Mouse (Mus musculus): ENCODE data around the gene Eif4a3. TPM values are rescaled to one million over a fixed set of nuclear protein-coding genes. Genes with fewer than 3 reads are reported as not detected.

Gene Eif4a3
- polyA plus RNA-seq, 1 experiment from 2014 or later, result 315 TPM

GRCm38 (mm10) chr11:119325068-119325467 is 25.2 kb upstream of the Eif4a3 start:
- H3K4me2 ChIP-seq (ENCODE audit: low read length), result no peak overlapping the region
- H3K9me3 ChIP-seq (replicated peaks; ENCODE audit: control insufficient read depth, low read length), result no peaks in the 10 kb centered on the region
- H3K27ac ChIP-seq (ENCODE audit: low read depth, low read length), result no peak overlapping the region
- WGBS, result 91% methylated on average over 1 of the region's 1 CpGs
- no peaks in the 10 kb centered on the region for H3K27me3 ChIP-seq (replicated peaks; ENCODE audit: control insufficient read depth, insufficient read depth, low read length)
- H3K4me1 ChIP-seq (ENCODE audit: control insufficient read depth, insufficient read depth, low read length), result no peaks in the 10 kb centered on the region
- no peak overlapping the region for H3K9ac ChIP-seq (ENCODE audit: low read length)
- no peaks in the 10 kb centered on the region for H3K36me3 ChIP-seq (ENCODE audit: control insufficient read depth, insufficient read depth, low read length)
- no peak overlapping the region for H3K4me3 ChIP-seq (ENCODE audit: low read depth, low read length)
- DNase-seq (ENCODE audit: low spot score), result no peak
- no peak for ATAC-seq

GRCm38 (mm10) chr11:119322521-119322920 is 22.6 kb upstream of the Eif4a3 start:
- WGBS, result 83% methylated on average over 13 of the region's 13 CpGs
- no peaks in the 10 kb centered on the region for H3K36me3 ChIP-seq (ENCODE audit: control insufficient read depth, insufficient read depth, low read length)
- no peak overlapping the region for H3K4me3 ChIP-seq (ENCODE audit: low read depth, low read length)
- H3K4me2 ChIP-seq (ENCODE audit: low read length), result no peak overlapping the region
- no peaks in the 10 kb centered on the region for H3K27me3 ChIP-seq (replicated peaks; ENCODE audit: control insufficient read depth, insufficient read depth, low read length)
- no peak for DNase-seq (ENCODE audit: low spot score)
- no peaks in the 10 kb centered on the region for H3K4me1 ChIP-seq (ENCODE audit: control insufficient read depth, insufficient read depth, low read length)
- no peak overlapping the region for H3K9ac ChIP-seq (ENCODE audit: low read length)
- no peaks in the 10 kb centered on the region for H3K9me3 ChIP-seq (replicated peaks; ENCODE audit: control insufficient read depth, low read length)
- ATAC-seq, result no peak
- H3K27ac ChIP-seq (ENCODE audit: low read depth, low read length), result no peak overlapping the region

GRCm38 (mm10) chr11:119316720-119317119 is 16.8 kb upstream of the Eif4a3 start:
- H3K4me3 ChIP-seq (ENCODE audit: low read depth, low read length), result no peak overlapping the region
- 86% methylated on average over 4 of the region's 4 CpGs for WGBS
- H3K4me2 ChIP-seq (ENCODE audit: low read length), result no peak overlapping the region
- no peak overlapping the region for H3K9ac ChIP-seq (ENCODE audit: low read length)
- DNase-seq (ENCODE audit: low spot score) (no peak), ATAC-seq (no peak)
- no peaks in the 10 kb centered on the region for H3K36me3 ChIP-seq (ENCODE audit: control insufficient read depth, insufficient read depth, low read length)
- no peak overlapping the region for H3K27ac ChIP-seq (ENCODE audit: low read depth, low read length)
- no peaks in the 10 kb centered on the region for H3K27me3 ChIP-seq (replicated peaks; ENCODE audit: control insufficient read depth, insufficient read depth, low read length)
- H3K9me3 ChIP-seq (replicated peaks; ENCODE audit: control insufficient read depth, low read length), result no peaks in the 10 kb centered on the region
- H3K4me1 ChIP-seq (ENCODE audit: control insufficient read depth, insufficient read depth, low read length), result no peaks in the 10 kb centered on the region

- Histone ChIP-seq H3K4me1 (ENCODE audit: control insufficient read depth, insufficient read depth, low read length) (no peaks in the 10 kb centered on the region), H3K27ac (ENCODE audit: low read depth, low read length) (no peak overlapping the region), H3K27me3 (replicated peaks; ENCODE audit: control insufficient read depth, insufficient read depth, low read length) (no peaks in the 10 kb centered on the region), H3K4me3 (ENCODE audit: low read depth, low read length) (no peak overlapping the region), H3K36me3 (ENCODE audit: control insufficient read depth, insufficient read depth, low read length) (no peaks in the 10 kb centered on the region), H3K9ac (ENCODE audit: low read length) (no peak overlapping the region), H3K9me3 (replicated peaks; ENCODE audit: control insufficient read depth, low read length) (no peaks in the 10 kb centered on the region), H3K4me2 (ENCODE audit: low read length) (no peak overlapping the region)
- no peak for DNase-seq (ENCODE audit: low spot score)
- WGBS, result 84% methylated on average over 17 of the region's 17 CpGs
- ATAC-seq, result no peak
These were observed 14.5 kb upstream of the Eif4a3 start for GRCm38 (mm10) chr11:119314252-119314936.

GRCm38 (mm10) chr11:119310621-119311020 is 10.7 kb upstream of the Eif4a3 start:
- H3K36me3 ChIP-seq (ENCODE audit: control insufficient read depth, insufficient read depth, low read length), result no peaks in the 10 kb centered on the region
- H3K27ac ChIP-seq (ENCODE audit: low read depth, low read length), result no peak overlapping the region
- no peak overlapping the region for H3K9ac ChIP-seq (ENCODE audit: low read length)
- 9% methylated on average over 10 of the region's 10 CpGs for WGBS
- H3K27me3 ChIP-seq (replicated peaks; ENCODE audit: control insufficient read depth, insufficient read depth, low read length), result no peaks in the 10 kb centered on the region
- no peak overlapping the region for H3K4me3 ChIP-seq (ENCODE audit: low read depth, low read length)
- ATAC-seq (no peak), DNase-seq (ENCODE audit: low spot score) (no peak)
- no peaks in the 10 kb centered on the region for H3K9me3 ChIP-seq (replicated peaks; ENCODE audit: control insufficient read depth, low read length)
- H3K4me2 ChIP-seq (ENCODE audit: low read length), result no peak overlapping the region
- H3K4me1 ChIP-seq (ENCODE audit: control insufficient read depth, insufficient read depth, low read length), result no peaks in the 10 kb centered on the region

- no peak overlapping the region for H3K4me2 ChIP-seq (ENCODE audit: low read length)
- no peak for DNase-seq (ENCODE audit: low spot score)
- no peak overlapping the region for H3K4me3 ChIP-seq (ENCODE audit: low read depth, low read length)
- no peaks in the 10 kb centered on the region for H3K4me1 ChIP-seq (ENCODE audit: control insufficient read depth, insufficient read depth, low read length)
- H3K9ac ChIP-seq (ENCODE audit: low read length), result no peak overlapping the region
- no peak for ATAC-seq
- no peaks in the 10 kb centered on the region for H3K27me3 ChIP-seq (replicated peaks; ENCODE audit: control insufficient read depth, insufficient read depth, low read length)
- WGBS, result 29% methylated on average over 11 of the region's 11 CpGs
- no peaks in the 10 kb centered on the region for H3K9me3 ChIP-seq (replicated peaks; ENCODE audit: control insufficient read depth, low read length)
- no peak overlapping the region for H3K27ac ChIP-seq (ENCODE audit: low read depth, low read length)
- no peaks in the 10 kb centered on the region for H3K36me3 ChIP-seq (ENCODE audit: control insufficient read depth, insufficient read depth, low read length)
These were observed 8.0 kb upstream of the Eif4a3 start for GRCm38 (mm10) chr11:119307916-119308315.

DNA sequence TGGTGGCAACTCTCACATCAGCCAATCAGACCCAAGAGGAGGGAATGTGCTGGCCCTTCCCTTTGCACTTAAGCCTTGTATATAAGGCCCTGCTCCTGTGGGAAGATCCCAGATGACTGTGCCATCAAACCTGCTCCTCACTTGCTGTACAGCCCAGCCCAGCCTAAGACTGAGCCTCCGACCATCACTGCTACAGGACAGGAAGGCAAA is 7.7 kb upstream of the Eif4a3 start, which contains the start of gene Card14:
Gene Card14 (plus strand): TSS at position 111 of the 210 bp plus-strand sequence.
- no peak for DNase-seq (ENCODE audit: low spot score)
- WGBS, result 74% methylated on average over 1 of the region's 1 CpGs
- no peaks in the 10 kb centered on the region for H3K9me3 ChIP-seq (replicated peaks; ENCODE audit: control insufficient read depth, low read length)
- no peak within 1 kb of the TSS for H3K9ac ChIP-seq (ENCODE audit: low read length)
- H3K4me1 ChIP-seq (ENCODE audit: control insufficient read depth, insufficient read depth, low read length), result no peaks in the 10 kb centered on the region
- no peak within 1 kb of the TSS for H3K4me2 ChIP-seq (ENCODE audit: low read length)
- no peak for ATAC-seq
- H3K27me3 ChIP-seq (replicated peaks; ENCODE audit: control insufficient read depth, insufficient read depth, low read length), result no peaks in the 10 kb centered on the region
- H3K36me3 ChIP-seq (ENCODE audit: control insufficient read depth, insufficient read depth, low read length), result no peaks in the 10 kb centered on the region
- H3K4me3 ChIP-seq (ENCODE audit: low read depth, low read length), result no peak within 1 kb of the TSS
- H3K27ac ChIP-seq (ENCODE audit: low read depth, low read length), result no peak within 1 kb of the TSS

GRCm38 (mm10) chr11:119306762-119307657 is 7.1 kb upstream of the Eif4a3 start:
- DNase-seq (ENCODE audit: low spot score) (no peak), ATAC-seq (no peak)
- H3K4me3 ChIP-seq (ENCODE audit: low read depth, low read length), result no peak overlapping the region
- no peaks in the 10 kb centered on the region for H3K36me3 ChIP-seq (ENCODE audit: control insufficient read depth, insufficient read depth, low read length)
- H3K4me1 ChIP-seq (ENCODE audit: control insufficient read depth, insufficient read depth, low read length), result no peaks in the 10 kb centered on the region
- H3K4me2 ChIP-seq (ENCODE audit: low read length), result no peak overlapping the region
- 65% methylated on average over 13 of the region's 13 CpGs for WGBS
- H3K27me3 ChIP-seq (replicated peaks; ENCODE audit: control insufficient read depth, insufficient read depth, low read length), result no peaks in the 10 kb centered on the region
- H3K27ac ChIP-seq (ENCODE audit: low read depth, low read length), result no peak overlapping the region
- no peak overlapping the region for H3K9ac ChIP-seq (ENCODE audit: low read length)
- H3K9me3 ChIP-seq (replicated peaks; ENCODE audit: control insufficient read depth, low read length), result no peaks in the 10 kb centered on the region
